Mouse (Mus musculus) liver, embryonic 18 days (tissue): ENCODE data around the gene Adprm. TPM values are rescaled to one million over a fixed set of nuclear protein-coding genes. Genes with fewer than 3 reads are reported as not detected.

Source experiments
- polyA plus RNA-seq: library from polyadenylated mRNA; depleted of rRNA; stranded (reverse); fragments of >200 nt; gene quantifications from 2 replicates; pipeline ENCODE4 v1.2.3, GENCODE M21; 2012; rRNA removed

Gene Adprm
- 9.9 and 11.1 TPM in 2 replicates for polyA plus RNA-seq

GRCm38 (mm10) chr11:67052321-67052952 lies at the start of gene Adprm, which contains the start of gene Sco1:
TSS of gene Adprm (minus strand) at chr11:67052594.
TSS of gene Sco1 (plus strand) at chr11:67052670.

GRCm38 (mm10) chr11:67078000-67078399 lies 25.6 kb upstream of the Adprm start, which contains the start of gene Myh3:
TSS of gene Myh3 (plus strand) at chr11:67078300.

GRCm38 (mm10) chr11:67024867-67025477 lies 27.4 kb downstream of the Adprm start, which contains the start of gene Tmem220:
TSS of gene Tmem220 (plus strand) at chr11:67025154.

Other genes with a start within 250 kb of the Adprm start
- gene Pirt, start 140.6 kb downstream of the Adprm start, polyA plus RNA-seq, result not detected in 2 replicates
- not detected in 2 replicates for gene Tmem238l, start 96.0 kb downstream of the Adprm start, polyA plus RNA-seq
- gene Tmem220, start 27.4 kb downstream of the Adprm start, polyA plus RNA-seq, result 5.6 and 5.7 TPM in 2 replicates
- 3.1 and 3.4 TPM in 2 replicates for gene Sco1, start 76 bp upstream of the Adprm start, polyA plus RNA-seq
- gene Myh3, start 25.7 kb upstream of the Adprm start, polyA plus RNA-seq, result 0.03 and 0.07 TPM in 2 replicates
- not detected in 2 replicates for gene Myh2, start 118.4 kb upstream of the Adprm start, polyA plus RNA-seq
- gene Myh1, start 147.5 kb upstream of the Adprm start, polyA plus RNA-seq, result under 0.01 and 0.01 TPM in 2 replicates
- gene Myh4, start 185.4 kb upstream of the Adprm start, polyA plus RNA-seq, result not detected in 2 replicates
- 0.06 and 0.43 TPM in 2 replicates for gene Myh8, start 224.5 kb upstream of the Adprm start, polyA plus RNA-seq